Mouse (Mus musculus): ENCODE measurements at regions not wholly inside any gene's neighbourhood (a gene's known extent, or its start where the extent isn't known, plus 50 kb on each side); places are given as distances from the start of the nearest gene placed in this dataset.

GRCm38 (mm10) chr13:39691291-39692024, 669.8 kb downstream of the Ofcc1 start:
- TF ChIP-seq CTCF (IDR thresholded peaks at IDR 0.05; ENCODE audit: insufficient read depth, low read length) (no peak), POLR2A (IDR thresholded peaks at IDR 0.05; ENCODE audit: borderline replicate concordance, extremely low read depth, low read depth, low read length) (no peak)

All from lung, adult 2 months (tissue).